Mouse (Mus musculus): ENCODE results near the gene Apold1.
A peak's percentile ranks its signal among the peaks of the same experiment; 100 is the strongest.

Apold1 gene

DNA sequence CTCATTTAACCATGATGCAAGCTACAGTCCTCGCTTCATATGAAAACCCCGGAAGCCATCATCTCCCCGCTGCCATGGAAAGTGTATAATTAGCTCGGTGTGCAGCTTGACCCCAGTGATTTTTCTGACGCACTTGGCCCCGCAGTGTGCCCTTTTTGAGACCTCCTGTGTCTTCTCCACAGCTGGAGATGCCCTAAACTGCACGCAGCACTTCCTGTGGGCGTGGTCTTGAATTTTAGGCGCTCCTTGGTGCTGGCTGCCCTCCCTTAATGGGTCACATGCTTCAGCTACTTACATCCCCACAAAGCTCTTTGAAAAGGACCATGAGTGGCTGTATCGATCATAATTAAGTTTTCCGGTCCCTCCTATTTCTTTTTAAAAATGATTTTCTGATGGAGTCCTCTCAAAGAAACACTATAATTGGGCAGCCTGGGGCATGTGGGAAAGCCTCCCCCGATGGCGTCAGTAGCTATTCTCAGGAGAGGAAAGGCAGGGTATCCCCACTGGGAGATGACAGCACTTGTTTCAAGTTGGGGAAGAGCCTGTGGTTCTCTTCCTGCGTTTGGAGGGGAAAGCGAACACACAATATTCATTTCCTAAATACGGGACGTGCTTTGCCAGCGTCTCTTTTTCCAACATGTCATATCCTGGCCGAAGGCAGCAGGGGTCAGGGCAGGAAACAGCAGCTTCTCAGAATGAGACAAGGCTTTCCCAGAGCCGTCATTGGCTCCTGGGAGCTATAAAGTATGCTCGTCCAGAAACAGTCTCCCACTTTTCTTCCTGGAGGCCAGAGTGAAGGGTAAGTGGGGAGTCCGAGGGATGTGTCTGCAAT lies at the start of gene Apold1:
Gene Apold1 (plus strand): TSS at position 488 of the 832 bp plus-strand sequence.
- peak; percentile 56 for DNase-seq (ENCODE audit: low spot score)

DNA sequence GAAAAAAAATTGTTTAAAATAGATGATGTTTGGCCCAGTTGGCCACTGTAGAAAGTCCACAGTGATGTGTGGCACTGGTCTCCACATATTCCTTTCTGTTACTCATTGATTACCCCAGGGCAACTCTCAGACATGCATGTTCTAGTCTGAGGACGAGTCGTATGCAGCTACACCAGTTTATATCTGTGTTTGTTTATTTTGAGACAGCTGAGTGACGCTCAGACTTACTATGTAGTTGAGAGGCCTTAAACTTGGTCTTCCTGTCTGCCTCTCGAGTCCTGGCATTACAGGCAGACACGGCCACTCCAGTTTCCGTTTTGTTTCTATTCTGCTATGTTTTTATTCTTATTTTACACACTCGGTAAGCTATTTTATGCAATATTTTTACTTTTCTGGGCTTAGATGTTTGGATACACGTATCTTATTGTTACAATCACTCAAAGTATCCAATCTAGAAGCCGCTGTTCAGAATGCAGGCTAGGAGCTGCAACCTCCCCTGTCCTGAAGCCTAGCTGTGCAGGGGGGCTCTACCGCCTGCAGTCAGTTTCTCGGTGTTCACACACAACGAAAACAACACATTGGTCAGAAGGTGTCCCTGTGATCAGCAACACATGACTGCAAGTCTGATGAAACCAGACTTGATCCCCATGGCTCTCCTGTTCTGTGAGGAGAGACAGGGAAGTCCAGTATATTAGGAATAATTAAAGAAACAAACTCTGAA lies 48.9 kb upstream of the Apold1 start:
- no peak for DNase-seq (ENCODE audit: low spot score)

DNA sequence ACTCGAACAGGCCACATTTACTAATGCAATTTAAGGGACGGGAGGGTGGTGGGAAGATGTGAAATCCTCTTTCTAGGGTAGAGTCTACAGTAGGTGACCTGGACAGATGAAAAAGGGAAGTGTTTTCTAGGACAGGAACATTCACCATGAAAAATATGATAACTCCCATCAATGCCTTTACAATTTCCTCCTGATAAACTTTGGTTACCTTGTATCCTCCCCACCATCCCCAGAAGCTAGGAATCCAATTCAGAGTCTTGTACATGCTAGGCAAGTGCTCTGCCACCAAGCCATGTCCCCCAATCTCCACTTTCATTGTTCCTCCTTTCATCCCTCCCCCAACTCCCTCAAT lies 48.3 kb upstream of the Apold1 start:
- no peak for DNase-seq (ENCODE audit: low spot score)

DNA sequence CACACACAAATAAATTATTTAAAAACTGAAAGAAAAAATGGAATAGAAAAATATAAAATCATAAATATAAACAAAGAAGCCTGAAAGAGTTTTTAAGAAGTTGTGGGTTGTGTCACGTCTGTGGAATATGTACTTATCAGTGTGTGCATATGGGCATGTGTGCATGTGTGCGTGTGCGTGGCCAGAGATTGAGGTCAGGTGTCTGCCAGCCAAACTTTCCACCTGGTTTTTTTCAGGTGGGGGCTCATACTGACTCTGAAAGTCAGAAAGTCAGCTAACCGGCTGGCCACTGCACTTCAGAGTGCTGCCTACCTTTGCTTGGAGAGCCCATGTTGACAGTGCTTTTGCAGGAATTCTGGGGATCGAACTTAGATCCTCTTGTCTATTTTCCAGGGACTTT lies 47.2 kb upstream of the Apold1 start:
- no peak for DNase-seq (ENCODE audit: low spot score)

DNA sequence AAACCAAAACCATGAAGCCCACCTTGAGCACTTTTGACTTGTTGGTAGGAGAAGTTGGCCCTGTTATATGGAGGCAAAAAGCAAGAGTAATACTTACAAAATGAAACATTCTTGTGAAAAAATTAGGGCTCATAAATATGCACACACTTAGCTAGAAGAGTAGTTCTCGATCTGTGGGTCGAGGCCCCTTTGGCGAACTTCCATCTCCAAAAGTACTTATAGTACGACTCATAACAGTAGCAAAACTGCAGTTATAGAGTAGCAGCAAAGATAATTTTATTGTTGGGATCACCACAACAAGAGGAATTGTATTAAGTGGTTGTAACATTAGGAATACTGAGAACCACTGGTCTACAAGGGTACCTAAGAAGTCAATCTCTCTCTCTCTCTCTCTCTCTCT lies 41.7 kb upstream of the Apold1 start:
- no peak for DNase-seq (ENCODE audit: low spot score)

DNA sequence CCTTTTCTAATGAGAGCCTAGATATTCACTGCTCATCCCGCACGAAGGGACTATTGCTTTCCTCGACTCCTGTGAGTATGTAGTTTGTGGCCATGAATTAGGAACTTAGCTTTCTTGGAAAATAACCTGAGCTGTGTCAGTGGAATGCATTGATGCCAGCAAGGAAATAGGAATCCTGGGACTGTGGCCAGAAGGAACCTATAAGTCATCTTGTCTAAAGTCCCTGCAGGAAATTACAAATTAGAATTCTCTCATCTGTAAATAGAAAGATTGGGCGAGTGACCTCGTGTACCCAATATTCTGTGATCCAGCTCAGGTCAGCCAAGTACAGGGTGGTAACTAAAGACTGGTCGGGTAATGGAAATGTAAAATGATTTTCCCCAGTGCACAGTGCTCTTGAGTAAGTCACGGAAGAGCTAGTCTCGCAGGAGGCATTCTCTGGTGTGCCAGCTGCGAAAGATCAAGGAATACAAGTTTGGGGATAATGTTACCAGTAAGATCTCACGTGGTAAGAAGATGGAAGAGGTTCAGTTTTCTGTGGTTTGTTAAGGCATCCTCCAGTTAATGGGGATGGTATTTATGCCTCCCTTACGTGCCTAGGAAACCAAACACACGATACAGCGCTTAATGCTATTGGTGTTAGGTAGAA lies 37.6 kb upstream of the Apold1 start:
- no peak for DNase-seq (ENCODE audit: low spot score)

DNA sequence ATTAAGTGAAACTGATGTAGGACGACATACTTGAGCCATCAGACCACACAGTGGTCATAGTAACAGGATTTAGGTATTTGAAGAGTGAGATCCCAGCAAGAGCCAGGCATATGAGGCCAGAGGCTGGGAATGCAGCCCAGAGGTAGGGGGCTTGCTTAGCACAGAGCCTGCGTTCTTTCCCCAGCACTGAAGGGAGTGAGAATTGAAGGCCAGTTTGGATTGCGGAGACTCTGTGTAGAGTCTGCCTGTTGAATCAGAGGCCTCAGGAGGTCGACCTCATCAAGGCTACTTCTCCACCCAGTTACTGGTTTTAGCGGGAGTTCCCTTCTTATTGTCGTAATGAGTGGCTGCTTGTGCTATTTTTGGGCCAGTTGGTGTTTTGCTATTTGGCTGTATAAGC lies 35.5 kb upstream of the Apold1 start:
- DNase-seq (ENCODE audit: low spot score), result no peak

DNA sequence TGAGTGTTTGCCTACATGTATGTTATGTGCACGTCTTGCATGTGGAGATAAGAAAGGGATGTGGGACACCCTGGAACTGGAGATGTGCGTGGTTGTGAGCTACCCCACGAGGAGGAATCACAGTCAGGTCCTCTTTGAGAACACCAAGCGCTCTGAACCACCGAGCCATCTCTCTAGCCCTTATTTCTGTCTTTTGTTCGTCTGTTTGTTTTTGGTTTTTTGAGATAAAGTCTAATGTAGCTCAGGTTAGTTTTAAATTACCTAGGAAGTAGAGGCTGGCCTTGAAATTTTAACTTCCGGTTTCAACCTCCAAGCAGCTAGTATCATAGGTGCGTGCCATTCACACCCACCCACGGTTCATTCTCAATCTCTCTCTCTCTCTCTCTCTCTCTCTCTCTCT lies 34.7 kb upstream of the Apold1 start:
- no peak for DNase-seq (ENCODE audit: low spot score)

DNA sequence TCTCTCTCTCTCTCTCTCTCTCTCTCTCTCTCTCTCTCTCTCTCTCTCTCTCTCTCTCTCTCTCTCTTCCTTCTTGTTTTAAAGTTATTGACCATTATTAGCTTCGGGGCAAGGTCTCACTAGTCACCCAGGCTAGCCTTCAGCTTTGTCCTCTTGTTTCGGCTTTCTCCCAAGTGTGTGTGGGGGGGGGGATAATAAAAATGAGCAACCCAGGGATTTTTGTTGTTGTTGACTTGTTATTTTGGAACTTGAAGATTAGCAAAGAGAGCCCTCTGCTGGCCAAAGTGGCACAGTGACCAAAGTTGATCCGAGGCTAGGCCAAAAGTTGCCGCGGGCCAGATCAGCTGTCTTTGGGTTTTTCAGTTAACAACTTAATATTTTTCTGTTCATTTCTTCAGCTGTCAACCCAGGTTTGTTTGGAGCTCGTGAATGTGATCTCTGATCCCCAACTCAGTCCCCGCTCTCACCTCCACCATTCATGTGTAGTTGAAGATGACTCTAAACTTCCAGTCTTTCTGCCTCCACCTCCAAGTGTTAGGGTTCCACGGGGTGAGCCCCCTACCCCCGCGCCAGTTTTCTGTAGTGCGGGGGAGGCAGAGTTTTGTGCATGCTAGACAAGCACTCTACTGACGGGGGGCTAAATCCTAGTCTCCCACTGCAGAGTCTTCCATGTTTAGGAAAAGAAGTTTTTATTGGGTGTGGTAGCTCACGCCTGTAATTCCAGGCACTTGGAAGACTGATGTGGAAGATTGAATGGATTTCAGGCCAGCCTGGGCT lies 34.0 kb upstream of the Apold1 start:
- peak; percentile 85 for DNase-seq (ENCODE audit: low spot score)

DNA sequence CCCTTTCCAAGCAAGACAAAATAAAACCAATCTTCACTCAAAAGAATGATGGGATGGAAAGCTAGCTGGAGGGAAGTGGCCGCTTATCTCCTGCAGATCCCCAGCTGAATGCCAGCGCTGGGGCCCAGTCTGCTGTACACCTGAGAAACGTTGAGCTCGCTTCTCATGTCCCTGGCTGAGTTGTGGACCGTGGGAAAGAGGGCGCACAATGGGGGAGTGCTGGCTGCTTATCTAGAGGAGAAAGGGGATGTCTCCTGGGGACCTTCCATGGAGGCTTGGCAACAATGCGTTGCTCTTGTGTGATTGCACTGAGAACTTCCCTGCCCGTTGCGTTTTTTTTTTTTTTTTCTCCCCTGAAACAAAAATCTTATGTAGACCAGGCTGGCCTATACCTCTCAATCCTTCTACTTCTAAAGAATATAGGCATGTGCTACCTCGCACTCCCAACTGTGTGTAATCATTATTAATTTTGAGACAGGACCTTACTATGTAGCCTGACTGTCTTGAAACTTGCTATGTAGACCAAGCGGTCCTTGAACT lies 32.9 kb upstream of the Apold1 start:
- no peak for DNase-seq (ENCODE audit: low spot score)

DNA sequence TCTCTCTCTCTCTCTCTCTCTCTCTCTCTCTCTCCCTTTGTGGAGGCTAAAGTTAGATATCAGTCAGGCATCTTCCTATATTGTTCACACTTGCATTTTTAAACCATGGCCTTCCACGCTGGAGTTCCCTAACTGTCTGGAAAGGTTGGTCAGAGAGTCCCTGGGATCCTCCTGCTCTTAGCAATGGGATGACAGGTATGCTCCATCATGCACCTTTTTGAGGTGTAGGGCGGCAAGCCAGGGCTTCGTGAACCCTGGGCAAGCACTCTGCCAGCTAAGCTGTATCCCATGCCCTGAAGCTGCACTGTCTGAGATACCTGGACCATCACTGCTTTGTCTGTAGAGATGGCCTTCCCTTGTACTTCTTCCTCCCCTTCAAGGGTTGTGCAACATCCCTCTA lies 32.3 kb upstream of the Apold1 start:
- no peak for DNase-seq (ENCODE audit: low spot score)

DNA sequence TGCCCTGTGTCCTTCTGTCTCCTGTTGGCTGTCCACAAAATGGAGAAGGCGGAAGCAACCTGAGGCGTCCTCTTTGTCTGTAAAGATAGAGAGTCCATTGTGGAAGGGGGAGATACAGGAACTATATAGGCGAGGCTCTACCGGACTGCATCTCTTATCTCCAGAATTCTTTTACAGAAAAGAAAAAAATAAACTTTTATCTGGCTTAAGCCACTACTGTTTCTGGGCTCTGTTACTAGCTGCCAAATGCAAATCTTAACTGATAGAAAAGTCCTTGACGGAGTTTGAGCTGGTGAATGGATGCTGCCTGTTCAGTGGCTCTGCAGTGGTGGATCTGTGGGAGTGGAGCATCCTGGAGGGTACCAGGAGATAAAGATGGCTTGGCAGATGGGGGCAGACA lies 30.2 kb upstream of the Apold1 start:
- DNase-seq (ENCODE audit: low spot score), result no peak

DNA sequence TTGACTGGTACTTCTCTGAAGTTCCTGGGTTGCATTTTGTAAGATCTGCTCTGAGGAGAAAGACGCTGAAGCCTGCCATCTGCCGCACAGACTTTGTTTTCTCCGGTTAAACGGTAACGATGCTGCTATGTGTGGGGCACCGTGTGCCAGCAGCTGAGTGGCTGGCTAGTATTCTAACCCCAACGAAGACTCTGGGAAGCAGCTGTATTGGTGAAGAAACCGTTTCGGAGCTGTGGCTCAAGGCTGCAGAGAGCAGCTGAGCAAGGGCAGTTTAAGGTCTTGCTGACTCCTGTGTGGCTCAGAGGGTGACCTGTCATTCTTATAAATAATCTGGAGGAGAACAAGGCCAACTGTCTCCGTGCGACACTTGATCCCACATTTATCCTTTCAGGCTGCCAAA lies 27.5 kb upstream of the Apold1 start:
- DNase-seq (ENCODE audit: low spot score), result no peak

DNA sequence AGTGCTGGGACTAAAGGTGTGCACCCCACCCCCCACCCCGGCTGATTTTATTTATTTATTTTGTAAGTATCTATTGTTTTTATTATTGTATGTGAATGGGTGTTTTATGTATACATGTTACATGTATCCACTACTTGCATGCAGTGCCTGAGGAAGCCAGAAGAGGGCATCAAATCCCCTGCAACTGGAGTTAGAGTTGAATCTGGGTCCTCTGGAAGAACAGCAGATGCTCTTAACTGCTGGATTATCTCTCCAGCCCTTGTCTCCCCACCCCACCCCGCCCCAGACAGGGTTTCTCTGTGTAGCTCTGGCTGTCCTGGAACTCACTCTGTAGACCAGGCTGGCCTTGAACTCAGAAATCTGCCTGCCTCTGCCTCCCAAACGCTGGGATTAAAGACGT lies 25.1 kb upstream of the Apold1 start:
- DNase-seq (ENCODE audit: low spot score), result no peak

DNA sequence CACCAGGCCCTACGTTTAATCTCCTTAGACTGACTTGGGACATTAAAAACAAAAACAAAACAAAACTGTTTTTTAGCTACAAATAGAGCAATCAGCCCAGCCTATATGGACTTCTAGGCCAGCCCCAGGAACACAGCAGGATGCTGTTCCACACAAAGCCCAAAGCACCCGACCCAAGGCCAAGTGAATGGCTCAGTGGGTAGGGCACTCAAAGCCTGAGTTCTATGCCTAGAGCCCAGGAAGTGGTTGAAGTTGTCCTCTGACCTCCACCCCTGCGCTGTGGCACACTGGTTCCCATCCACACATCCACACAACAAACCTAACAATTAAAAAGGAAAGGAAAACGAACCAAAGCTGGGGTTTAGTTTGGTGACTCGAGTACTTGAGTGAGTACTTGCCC lies 20.2 kb upstream of the Apold1 start:
- no peak for DNase-seq (ENCODE audit: low spot score)

DNA sequence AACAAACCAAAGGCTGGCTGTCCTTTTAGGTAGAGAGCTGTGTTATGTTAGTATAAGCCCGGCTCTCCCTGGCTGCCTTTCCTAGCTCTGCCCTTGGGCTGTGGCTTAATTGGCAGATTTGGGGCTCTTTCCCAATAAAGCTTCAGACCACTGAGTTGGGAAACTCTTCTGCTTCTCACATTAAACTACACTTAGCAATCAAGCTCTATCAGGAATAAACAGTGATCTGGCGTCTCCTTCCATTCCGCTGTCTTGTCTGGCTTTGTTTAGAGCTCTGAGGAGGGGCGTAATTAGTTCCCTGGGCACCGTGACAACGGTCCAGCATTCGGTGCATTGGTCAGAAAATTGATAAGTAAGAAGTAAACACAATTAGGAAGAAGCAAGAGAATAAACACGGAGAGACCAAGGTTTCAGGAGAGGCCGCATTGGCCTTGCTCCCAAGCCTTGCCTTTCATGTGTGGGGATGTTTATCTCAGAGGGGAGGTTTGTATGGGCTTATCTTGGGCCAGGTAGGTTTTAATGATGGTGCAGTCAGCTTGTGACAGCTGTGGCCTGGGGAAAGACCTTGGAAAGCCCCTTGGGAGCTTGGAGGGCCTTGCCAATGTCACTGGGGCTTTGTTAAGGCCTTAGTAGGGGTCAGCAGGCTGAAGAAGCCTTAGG lies 19.5 kb upstream of the Apold1 start:
- DNase-seq (ENCODE audit: low spot score), result no peak

DNA sequence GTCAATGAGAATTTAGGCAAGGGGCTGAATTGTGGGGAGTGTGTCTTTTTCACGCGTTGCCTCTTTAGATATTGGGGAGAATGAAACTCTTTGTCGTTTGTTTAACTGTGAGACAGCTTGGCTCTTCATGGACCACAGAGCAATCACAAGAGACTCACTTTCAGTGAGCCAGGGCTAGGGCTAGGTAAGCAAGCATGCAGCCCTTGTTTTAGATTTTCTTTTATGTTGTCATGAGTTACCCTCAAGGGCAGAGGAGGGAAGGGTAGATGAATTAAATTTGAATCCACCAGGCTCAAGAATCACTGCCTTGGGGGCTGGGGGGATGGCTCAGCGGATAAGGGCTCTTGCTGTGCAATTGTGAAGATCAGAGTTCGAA lies 19.0 kb upstream of the Apold1 start:
- DNase-seq (ENCODE audit: low spot score), result peak; percentile 41

DNA sequence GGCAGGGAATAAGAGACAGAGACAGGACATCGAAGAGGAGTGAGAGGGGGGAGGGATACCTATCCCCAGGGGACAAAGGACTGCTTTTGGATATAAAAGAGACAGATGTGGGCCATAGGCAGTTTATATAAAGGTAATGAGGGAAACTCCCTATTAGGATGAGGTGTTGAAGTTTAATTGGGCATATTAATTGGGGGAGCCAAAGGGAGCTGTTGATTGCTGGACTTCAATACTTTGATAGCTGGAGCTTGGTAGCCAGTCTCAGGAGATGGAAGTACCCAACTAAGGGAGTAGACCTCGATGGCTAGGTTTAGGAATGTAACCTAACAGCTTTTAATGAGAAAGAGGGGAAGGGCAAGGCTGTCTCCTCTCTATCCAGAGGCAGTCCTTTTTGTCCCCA lies 17.6 kb upstream of the Apold1 start:
- DNase-seq (ENCODE audit: low spot score), result no peak

DNA sequence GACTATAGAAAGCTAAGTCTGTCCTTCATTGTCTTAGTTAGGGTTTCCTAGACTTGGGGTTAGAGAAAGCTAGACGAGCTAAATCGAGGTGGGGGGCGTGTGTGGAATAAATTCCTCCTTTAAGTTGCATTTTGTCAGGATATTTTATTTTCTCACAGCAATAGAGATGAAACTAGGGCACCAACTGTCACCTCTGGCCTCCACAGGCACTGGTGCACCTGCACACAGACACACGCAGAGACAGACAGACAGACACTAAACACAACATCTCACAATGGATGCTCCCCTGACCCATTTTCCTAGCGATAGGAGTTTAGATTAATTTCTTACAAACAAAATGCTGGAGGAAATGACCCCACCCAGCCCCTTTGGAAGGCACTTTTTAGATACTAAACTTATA lies 14.8 kb upstream of the Apold1 start:
- no peak for DNase-seq (ENCODE audit: low spot score)

DNA sequence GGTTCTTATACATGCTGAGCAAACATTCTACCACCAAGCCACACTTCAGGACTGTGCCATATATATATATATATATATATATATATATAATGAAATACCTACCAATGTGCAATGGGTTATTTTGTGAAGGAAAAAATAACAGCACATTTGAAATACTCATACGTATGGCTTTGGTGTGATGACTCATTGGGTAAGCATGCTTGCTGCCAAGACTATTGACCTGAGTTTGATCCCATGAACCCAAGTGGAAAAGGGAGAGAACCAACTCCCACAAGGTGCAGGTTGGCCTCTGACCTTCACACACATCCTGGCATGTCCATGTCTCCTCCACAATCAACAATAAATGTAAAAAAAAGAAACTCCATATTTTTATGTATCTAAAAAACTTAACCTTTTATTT lies 13.2 kb upstream of the Apold1 start:
- DNase-seq (ENCODE audit: low spot score), result no peak

DNA sequence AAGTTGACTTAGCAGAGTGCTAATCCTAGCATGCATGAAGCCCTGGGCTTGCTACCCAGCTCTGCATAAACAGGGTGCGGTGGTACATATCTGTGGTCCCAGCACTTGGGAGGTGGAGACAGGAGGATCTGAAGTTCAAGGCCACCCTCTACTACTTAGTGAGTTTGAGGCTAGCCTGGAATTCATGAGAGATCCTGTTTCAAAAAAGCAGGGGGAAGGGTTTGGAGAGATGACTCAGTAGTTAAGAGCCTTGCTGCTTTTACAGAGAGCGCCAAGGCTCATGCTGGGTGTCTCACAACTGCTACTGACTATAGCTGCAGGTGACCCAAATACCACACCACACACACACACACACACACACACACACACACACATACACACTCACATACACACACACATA lies 12.0 kb upstream of the Apold1 start:
- no peak for DNase-seq (ENCODE audit: low spot score)

DNA sequence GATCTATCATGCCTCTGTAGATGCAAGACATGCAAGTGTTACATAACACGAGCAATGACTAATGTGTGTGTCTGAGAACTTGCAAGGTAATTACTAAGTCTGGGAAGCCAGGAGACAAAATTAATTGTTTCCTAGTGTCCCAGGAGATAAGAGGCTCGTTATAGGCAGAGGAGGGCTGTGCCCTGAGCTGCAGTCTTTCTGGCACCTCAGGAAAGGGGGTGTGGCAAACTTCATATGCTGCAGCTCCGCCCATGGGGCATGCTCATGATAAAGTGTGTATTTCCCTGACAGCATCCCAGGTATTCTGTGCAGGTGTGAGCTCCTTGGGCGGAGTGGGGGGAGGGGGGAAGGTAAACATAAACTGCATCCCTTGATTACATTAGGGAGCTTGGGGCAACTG lies 9.4 kb upstream of the Apold1 start:
- no peak for DNase-seq (ENCODE audit: low spot score)

All from embryo, embryonic 10.5 days (tissue).